Mouse (Mus musculus) frontal cortex, postnatal 36 days (tissue): ENCODE measurements around the gene E130116L18Rik.
A peak's percentile ranks its signal among the peaks of the same experiment; 100 is the strongest.
"Not testable (repeated sequence)": the region's sequence is repeated elsewhere in the genome, so short reads cannot be mapped to it uniquely, and the experiment has no call there.

Experiments
- DNase-seq, 2 experiments: peaks; one replicate each; pipeline ENCODE4 v3.0.0; 2022; ENCODE audit warnings: low spot score in 2 of 2

Gene E130116L18Rik

DNA sequence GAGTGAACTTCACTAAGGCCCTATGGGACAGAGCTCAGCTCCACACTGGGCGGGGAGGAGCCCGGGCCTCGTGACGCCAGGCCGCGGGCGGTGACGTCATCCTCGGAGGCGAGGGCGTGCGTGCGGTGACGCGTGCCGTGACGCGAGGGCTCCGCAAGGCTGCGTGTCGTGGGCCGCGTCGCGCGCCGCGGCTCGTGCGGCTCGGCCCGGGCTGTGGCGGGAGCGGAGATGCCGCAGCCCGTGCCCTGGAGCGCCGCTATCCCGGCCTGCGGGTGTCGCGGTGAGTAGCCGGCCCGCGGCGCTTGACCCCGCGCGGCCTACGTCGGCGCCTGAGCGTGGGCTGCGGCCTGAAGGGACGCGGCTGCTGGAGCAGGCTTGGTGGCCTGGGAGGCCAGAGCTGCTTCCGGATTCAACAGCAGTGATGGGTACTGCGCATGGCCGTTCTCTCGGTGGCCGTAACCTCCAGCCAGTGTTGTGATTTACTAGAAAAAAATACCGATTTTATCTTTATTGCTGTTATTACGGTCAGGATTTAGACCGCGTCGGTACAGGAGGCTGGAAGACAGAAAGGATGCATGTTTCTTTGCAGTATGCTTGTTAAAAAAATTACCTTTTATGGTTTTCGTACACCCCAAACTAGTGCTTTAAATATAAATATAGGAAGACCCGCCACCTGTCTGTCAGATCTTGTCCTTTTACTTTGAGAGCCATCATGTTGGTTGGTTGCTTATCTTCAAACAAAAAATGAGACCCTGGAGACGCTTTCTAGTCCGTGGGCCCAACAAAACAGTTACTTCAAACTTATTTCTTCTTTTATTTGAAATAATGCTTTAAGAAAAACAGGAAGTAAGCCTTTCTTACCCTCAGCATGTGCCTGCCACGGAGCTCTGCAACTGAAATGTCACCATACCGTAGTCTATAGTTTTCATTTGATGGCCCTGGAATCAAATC lies at the start of gene E130116L18Rik:
TSS of gene E130116L18Rik (minus strand) at position 402 of the 951 bp plus-strand sequence.
- DNase-seq: peak; percentile 90 to 93

- DNase-seq: no peak
Observed at GRCm38 (mm10) chr5:25268258-25268888, 45.4 kb upstream of the E130116L18Rik start.

- no peak for DNase-seq
Observed at GRCm38 (mm10) chr5:25262266-25262665, 39.3 kb upstream of the E130116L18Rik start.

GRCm38 (mm10) chr5:25261452-25261851 lies 38.5 kb upstream of the E130116L18Rik start:
- no peak for DNase-seq

DNA sequence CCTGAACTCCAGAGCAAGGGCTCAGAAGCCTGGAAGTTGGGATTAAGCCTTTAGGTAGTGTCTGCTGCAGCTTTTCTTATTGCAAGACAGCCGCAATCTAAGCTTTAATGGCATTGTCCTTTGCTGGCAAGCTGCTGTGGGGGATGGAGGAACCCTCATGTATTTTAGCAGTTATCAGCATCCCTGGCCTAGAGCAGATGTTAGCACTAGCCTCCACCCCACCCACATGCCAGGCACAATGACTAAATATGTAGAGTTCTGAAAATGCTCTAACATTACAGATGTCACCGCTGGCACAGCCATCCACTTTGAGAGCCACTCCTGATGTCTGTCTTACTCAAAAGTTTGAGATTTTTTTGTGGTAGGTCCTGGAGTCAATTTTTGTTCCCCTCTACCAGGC lies 33.7 kb upstream of the E130116L18Rik start:
- DNase-seq: peak; percentile 55 to 78

DNA sequence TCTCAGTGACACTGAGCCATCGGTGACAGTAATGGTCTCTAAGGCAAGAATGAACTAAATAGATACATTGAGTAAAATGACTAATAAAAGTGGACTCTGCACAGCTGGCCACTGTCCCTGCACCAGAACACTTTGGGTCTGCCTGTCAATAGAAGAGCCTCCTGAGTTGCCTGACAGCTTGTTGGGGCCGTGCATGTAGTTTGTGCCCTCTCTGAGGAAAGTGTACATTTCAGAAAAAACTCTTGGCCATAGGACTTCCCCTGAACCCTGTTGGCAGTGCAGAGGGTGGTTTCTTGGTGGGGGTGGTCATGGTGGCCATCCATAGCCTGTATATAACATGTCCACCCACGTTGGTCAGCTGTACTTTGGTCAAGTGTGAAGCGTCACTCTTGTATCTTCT lies 31.5 kb upstream of the E130116L18Rik start:
- no peak for DNase-seq

- DNase-seq: no peak
Observed at GRCm38 (mm10) chr5:25252825-25253544, 30.0 kb upstream of the E130116L18Rik start.

DNA sequence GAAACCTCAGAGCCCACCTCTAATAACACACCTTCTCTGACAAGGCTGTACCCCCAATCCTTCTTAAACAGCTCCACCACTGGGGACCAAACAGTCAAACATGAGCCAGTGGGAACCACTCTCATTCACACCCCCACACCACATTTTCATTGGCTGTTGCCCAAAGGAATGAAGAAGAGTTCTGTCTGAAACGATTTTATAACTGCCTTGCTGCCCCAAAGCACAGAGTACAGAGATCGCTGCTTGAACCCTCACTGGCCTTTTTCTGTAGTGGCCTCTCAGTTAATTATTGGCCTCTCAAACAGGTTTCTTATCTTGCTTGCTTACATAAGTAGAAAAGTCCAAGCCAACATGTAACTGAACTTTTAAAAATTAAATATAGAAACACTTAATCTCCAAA lies 29.5 kb upstream of the E130116L18Rik start:
- no peak for DNase-seq

DNA sequence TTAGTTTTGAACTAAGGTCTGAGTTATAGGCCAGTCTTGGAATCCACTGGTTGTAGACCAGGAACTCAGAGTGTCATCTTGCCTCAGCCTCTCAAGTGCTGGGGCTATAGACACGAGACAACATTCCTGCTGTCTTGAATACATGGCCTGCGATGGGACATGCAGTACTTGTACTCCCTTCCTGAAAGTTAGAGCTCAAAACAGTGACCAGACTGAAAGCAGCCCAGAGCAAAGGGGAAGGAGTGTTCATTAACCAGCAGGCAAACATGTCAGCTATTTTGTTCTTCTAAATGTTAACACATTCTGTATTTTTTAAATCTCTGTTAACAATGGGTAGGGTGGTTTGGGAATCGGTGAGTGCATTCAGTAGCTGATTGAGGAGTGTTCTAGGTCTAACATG lies 24.1 kb upstream of the E130116L18Rik start:
- DNase-seq: no peak

GRCm38 (mm10) chr5:25246473-25246865 lies 23.5 kb upstream of the E130116L18Rik start:
- no peak for DNase-seq

GRCm38 (mm10) chr5:25245806-25246472 lies 23.0 kb upstream of the E130116L18Rik start:
- DNase-seq: no peak

DNA sequence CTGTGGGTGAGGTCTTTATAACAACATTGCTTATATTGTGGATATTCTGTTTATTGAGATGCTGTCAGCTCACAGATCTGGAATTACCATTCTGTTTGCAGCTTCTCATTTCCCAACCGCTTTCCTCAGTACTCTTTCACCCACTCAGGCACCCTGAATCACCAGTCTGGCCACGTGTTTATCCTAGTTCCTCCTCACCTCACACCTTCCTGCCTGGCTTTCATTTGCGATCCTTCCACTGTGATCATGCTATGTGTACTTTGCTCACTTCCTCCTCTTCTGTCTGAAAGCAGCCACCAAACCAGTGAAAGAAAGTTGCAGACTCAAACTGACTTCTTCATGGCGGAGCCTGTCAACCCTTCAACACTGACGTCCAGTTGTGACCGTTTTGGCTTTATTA lies 20.1 kb upstream of the E130116L18Rik start:
- DNase-seq: no peak

- DNase-seq: not testable (repeated sequence)
Observed at GRCm38 (mm10) chr5:25224377-25224776, 1.4 kb upstream of the E130116L18Rik start.

DNA sequence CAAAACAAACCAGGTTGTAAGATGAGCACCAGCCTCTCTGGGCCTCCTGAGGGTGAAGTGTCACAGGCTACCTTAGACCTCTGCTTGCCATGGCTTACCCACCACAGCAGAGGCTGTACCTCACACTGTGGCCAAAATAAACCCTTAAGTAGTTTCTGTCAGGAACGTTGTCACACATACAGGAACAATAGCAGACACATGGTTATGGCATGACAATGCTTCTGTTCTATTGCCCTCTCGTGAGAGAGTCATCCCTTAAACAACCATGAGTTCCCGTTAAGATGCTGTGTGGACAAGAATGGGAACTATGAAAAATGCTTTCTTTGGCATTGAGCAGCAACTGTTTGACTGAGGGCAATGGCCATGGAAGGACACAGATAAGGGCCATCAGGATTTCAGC lies 1.3 kb downstream of the E130116L18Rik start, which contains the start of gene Galnt11:
TSS of gene Galnt11 (plus strand) at position 301 of the 400 bp plus-strand sequence.
- no peak for DNase-seq

GRCm38 (mm10) chr5:25215006-25215405 lies 7.9 kb downstream of the E130116L18Rik start:
- peak in 1 of 2 experiments; percentile 13 for DNase-seq

GRCm38 (mm10) chr5:25213216-25213615 lies 9.7 kb downstream of the E130116L18Rik start:
- not testable (repeated sequence) for DNase-seq

GRCm38 (mm10) chr5:25211872-25212271 lies 11.1 kb downstream of the E130116L18Rik start:
- DNase-seq: peak; percentile 25 to 38

- no peak for DNase-seq
Observed at GRCm38 (mm10) chr5:25190521-25190920, 32.4 kb downstream of the E130116L18Rik start.

DNA sequence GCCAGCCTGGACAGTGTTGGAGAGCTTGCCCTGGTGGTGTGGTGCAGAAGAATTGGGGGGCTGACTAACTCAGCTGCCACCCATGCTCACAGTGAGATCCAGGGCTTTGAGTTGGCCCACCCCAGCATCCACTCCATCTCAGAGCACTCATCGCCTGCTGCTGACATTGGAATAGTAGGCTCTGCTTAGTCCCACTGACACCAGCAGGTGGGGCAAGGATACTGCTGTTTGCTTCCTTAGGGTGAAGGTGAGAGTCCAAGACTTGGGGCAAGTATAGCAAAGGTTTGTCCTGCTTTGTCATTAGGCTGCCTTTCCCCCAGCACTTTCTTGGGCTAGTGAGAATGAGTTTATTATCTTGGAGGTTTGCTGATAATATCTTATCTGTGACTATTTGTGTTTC lies 34.2 kb downstream of the E130116L18Rik start:
- DNase-seq: peak in 1 of 2 experiments; percentile 5

GRCm38 (mm10) chr5:25187727-25188126 lies 35.2 kb downstream of the E130116L18Rik start:
- DNase-seq: no peak

GRCm38 (mm10) chr5:25184594-25184993 lies 38.4 kb downstream of the E130116L18Rik start:
- DNase-seq: no peak
